Mouse (Mus musculus) embryonic fibroblast, embryonic 13.5 days (primary cell): ENCODE results near the gene Camk1.

Experiments
- CTCF ChIP-seq: IDR thresholded peaks from 2 replicates; pipeline ENCODE4 v1.5.1; 2011; ENCODE audit warnings: mild to moderate bottlenecking, control low read depth, low read length, moderate library complexity, borderline replicate concordance; ENCODE audit not compliant: insufficient read depth
- POLR2A ChIP-seq: IDR thresholded peaks from 2 replicates; pipeline ENCODE4 v1.6.1; 2011; ENCODE audit warnings: low read depth, mild to moderate bottlenecking, control low read depth, low read length, moderate library complexity

GRCm38 (mm10) chr6:113384351-113384927, 40.7 kb upstream of the Camk1 start:
- TF ChIP-seq CTCF (no peak), POLR2A (no peak)
